Mouse (Mus musculus): Measurements from ENCODE around the gene Col25a1.

Gene Col25a1

DNA sequence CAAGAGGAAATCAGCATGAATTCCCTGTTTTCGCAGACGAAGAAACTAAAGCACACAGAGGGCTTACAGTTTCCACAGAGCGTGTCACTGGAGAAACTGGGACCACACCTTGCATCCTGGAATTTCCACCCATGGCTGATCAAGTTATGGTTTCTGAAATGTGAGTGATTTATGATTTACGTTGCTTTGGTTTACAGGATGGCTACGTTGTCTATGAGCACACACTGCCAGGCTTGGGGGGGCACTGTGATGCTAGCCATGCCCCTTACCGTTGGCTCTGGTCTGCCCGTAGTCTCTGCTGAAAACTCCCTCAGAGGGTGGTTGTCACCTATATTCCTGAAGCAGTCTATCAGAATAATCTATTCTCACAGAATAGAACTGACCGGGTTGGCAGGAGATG is at the start of gene Col25a1:
Gene Col25a1 (plus strand): TSS at position 301 of the 400 bp plus-strand sequence.
- DNase-seq (ENCODE audit: low spot score) = no peak

DNA sequence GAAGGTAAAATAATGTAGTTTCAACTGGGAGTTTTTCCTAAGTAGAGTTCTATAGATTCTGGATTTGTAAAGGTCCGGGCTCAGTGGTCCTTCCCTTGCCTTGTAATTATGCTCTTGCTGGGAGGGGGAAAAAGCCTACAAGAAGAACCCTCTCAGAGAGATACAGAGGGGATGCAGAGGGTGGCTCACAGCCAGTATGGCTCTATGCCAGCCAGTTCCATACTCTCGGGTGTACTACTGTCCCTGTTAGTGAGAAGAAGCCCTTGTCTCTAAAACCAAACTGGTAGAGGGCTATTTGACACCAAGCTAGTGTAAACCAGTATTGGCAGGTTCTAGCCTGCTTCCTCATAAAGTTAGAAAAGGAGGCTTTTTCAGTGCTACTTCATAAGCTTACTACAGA is 48.0 kb upstream of the Col25a1 start:
- DNase-seq (ENCODE audit: low spot score) = no peak

DNA sequence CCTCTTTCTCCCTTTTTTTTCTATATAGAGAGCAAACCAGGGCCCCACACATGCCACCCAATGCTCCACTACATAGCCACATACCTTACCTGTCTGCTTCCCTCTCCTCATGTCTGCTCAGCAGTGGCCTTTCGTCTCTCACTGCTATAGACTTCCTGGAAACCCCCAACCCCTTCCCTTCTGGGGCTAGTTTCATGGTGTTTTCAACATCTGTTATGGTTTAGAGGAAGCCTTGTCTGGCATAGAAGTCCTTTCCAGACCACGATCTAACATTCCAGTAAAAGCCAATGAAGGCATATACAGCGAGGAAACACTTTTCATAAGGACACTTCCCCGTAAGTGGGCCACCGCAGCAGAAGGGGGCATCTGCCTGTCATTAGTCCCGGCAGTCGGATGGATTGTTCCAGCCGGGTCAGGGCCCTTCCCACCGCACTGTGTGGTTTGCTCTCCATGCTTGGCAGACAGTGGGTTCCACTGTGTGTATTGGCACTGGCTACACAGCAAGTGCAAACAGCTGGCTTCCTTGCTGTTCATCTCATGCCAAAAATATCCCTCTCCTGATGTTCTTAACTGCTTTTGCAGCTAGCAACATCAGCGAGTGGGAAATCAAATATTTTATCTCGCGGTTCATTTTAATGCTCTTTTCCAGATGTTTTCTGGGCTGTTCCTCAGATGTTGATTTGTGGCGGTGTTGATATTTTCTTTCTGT is 44.8 kb upstream of the Col25a1 start:
- DNase-seq (ENCODE audit: low spot score) = no peak

DNA sequence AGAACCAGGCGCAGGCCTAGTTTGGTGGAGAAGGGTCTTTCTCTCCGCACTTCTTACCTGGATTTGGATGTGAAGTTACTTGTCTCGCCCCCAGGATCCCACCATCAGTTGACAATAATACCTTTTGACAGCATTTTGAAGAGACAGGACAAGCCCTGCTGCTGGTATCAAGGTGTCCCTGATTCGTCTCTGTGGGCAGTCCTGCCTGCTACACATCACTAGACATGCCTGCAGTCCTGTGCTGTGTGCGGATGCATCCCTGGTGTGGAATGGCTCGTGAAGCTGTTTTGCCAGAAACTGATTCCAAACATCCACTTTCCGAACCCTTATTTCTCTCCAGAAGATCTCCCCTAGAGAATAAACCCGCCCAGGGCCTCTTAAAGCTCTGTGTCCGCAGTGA is 43.8 kb upstream of the Col25a1 start:
- DNase-seq (ENCODE audit: low spot score) = no peak

DNA sequence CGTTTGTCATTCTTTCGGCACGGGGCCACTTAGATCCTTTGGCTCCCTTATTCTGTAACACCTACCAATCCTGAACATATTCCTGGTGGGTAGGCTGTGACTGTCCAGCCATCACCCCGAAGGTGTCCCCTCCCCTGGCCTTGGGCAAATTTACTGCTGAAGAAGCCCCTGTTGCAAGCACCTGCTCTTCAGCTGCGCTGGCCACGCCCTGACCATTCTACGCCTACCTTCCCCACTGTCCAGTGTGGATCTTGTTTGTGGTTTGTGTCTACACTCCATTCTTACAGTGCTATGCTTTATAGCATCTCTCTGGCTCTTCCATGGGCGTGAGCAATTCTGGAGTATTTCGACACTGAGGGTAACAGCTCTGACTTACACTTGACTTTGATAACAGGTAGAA is 42.6 kb upstream of the Col25a1 start:
- DNase-seq (ENCODE audit: low spot score) = no peak

DNA sequence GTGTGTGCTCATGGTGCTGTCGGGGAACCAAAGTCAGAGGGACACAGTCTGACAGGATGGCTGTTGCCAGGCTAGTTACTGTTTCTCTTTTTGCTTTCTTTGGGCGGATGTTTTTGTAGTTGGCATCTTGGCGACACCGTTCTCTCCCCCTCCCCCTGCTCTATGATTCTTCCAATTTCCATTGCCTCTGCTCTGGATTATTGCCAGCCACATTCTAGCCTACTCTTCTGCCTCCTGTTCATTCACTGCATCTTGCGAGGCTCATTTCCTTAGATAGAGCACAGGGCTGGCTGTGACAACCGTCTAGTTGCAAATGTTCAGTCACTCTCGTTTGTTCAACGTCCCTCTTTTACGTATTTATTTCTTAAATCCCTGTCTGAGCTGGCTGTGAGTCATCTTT is 40.8 kb upstream of the Col25a1 start:
- no peak for DNase-seq (ENCODE audit: low spot score)

DNA sequence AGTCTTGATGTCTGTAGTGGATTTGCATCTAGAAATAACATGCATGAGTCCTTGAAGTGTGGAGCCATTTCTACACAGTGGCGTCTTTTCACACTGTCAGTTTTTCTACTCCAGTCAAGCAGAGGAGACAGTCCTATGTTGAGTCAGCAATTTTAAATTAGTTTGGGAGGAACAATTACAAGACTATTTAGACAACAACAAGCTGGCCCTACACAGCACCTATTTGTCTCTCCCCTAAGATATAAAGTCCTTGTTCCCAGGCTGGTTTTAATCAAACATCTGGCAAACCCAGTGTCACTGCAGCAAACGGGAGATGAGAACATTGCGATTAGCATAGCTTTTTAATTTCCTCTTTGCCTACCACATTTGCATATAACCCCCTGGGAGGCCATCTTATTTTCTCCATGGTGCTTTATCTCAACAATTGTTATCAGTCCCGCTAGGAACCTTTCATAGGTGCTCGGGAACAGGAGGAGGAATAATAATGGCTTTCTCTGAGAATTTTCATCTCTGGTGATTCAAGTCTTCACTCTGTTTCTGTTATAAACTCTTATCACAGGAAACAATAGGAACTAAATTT is 37.1 kb upstream of the Col25a1 start:
- DNase-seq (ENCODE audit: low spot score) = no peak

DNA sequence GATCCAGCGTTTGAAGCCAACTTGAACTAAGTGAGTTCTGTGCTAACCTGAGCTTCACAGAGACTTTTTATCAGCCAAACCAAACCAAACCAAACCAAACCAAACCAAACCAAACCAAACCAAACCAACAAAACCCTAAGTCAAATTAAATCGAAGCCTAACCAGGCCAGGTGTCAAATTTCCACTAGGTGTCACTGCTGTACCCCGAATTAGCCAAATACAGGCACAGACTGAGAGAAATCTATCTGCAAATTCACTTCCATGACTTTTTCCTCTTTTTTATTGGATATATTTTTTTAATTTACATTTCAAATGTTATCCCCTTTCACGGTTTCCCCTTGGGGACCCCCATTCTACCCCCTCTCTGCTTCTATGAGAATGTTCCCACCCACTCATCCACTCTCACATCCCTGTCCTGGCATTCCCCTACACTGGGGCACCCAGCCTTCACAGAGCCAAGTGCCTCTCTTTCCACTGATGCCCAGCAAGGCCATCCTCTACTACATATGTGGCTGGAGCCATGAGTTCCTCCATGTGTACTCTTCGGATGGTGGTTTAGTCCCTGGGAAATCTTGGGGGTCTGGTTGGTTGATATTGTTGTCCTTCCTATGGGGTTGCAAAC is 36.0 kb upstream of the Col25a1 start:
- DNase-seq (ENCODE audit: low spot score) = no peak

DNA sequence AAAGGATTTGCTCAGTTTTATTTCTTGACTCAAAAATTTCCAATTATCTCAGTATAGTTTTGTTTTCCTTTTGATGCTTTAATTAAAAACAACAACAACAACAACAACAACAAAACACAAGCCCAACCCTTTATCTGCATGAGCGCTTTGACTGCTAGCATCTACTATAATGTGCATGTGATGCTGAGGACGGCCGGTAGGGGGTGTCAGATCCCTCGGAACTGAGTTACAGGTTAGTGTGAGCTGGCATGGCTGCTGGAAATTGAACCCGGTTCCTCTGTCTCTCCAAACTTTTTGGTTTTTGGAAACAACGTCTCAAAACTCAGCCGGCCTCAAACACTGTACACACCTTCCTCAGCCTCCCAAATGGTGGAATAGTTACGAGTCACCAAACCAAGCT is 27.8 kb upstream of the Col25a1 start:
- DNase-seq (ENCODE audit: low spot score) = no peak

DNA sequence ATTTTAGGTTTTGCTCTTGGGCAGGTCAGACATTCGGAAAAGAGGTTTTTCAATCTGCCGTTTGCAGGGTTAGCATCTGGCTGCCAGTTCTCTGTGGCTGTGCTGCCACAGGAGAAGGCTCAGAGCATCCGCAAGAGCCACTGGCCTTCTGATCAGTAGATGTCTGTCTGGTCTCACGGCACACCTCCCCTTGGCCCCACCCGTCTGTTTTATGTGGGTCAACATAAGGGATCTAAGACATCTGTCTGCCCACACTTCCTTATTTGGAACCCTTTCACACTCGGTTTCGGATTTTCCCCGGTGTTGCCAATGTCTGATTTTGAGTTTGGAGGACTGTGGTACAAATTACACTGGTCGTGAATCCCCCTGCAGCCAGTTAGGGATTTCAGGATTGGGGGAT is 26.8 kb upstream of the Col25a1 start:
- DNase-seq (ENCODE audit: low spot score) = no peak

DNA sequence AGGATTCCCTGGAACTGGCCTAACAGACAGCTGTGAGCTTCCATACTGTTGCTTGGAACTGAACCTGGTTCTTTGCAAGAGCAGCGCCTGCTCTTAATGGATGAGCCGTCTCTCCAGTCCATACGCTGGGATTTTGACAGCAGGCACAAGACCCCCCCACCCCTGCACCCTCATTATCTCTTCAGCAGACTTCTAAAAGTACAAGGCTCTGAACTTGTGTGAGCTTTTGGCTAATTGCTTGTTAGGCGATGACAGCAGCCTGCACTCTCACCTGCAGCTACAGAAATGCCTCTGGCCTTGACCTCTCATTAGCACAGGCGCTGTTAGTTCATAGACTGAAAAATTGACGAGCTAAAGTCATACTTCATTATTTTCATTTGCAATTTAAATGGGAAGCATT is 14.4 kb upstream of the Col25a1 start:
- no peak for DNase-seq (ENCODE audit: low spot score)

DNA sequence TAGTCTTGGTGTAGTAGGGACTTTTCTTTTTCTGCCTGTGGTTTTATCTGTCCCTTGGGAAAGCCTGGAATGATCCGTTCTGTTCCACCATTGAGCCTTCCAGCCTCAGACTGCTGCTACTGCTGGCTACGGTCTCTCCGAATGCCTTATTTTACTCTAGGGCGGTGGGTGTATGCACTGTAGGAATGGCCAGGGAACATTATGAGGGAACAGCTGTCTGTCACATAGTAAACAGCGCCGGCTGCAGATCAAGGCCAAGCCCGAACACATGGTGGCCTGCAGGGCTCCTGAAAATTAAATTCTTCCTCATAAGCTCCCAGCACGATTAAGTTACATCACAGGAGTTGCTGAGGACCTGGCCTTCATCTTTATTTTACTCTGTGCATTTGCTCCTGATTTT is 3.5 kb upstream of the Col25a1 start:
- DNase-seq (ENCODE audit: low spot score) = no peak

DNA sequence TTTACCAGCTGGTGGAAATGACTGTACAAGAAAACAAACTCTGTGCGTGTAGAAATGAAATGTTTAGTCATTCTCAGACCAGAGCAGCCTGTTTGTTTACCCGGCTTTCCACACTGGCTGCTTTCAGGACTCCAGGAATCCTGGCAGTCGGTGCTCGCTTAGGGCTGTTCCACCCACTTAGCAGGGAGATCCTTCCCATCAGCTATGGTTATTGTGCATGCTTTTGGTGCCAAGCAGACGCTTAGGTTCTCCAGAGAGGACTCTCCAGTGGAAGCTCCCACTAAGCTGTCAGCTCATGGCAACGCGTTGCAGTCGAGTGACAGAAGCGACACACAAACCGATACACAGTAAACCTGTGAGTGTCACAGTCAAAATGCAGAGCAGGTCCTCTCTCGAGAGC is 2.7 kb upstream of the Col25a1 start:
- no peak for DNase-seq (ENCODE audit: low spot score)

DNA sequence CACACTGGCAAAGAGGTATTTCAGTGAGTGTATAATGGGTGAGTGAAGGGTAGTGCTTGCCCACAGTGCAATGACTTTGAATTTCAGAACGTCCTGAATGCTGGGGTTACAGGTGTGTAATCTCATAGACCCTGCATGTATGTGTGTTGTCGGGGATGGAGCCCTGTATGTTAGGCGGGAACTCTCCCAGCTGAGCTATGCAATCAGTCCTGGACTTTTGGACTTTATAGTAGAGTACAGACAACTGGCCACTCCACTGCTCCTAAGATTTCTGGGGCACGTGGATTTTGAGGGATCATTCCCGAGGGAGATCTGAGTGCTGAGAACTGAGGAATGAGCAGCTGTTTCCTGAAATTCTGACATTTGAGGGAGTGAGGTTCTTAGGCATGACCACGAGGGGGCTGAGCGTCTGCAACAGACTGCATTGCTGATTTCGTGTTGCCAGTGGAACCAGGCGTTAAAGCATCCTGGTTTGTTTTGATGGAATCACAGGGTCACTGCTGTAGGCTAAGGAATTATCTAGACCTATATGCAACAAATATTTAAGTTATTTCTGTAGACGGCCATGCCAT is 1.6 kb upstream of the Col25a1 start:
- DNase-seq (ENCODE audit: low spot score) = no peak

DNA sequence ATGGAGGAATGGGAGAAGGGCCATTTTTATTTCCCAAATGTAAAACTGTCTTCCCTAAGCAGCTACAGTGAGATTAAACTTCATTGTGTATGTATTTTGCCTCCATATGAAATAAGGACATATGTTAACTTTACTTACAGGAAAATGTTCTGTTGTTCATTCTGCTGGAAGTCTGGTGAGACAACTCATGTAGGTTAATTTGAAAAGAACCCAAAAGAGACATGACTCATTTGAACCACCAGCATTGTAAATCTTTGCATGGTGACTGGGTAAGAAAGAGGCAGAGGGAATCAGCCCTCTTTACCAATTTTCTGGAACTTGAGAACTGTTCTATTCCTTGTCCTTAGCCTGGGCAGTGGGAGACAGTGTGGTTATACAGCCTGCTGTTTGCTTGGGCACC is 5.9 kb downstream of the Col25a1 start:
- DNase-seq (ENCODE audit: low spot score) = no peak

DNA sequence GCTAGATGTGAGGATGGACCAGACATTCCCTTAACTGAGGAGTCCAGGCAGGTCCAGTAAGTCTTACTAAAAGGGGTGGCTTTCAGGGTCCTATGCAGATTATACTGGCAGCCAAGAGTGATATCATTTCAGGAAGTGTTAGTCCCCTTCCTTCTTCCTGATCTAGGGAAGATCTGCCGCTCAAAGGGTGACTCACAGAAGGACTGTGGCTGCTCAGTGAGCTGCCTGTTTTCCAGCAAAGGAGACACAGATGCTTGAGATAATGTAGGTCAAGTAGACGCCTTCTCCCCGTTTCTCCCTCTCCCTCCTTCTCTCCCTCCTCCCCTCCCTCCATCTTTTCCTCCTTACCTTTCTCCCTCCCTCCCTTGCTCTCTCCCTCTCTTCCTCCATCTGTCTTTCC is 6.3 kb downstream of the Col25a1 start:
- DNase-seq (ENCODE audit: low spot score) = no peak

DNA sequence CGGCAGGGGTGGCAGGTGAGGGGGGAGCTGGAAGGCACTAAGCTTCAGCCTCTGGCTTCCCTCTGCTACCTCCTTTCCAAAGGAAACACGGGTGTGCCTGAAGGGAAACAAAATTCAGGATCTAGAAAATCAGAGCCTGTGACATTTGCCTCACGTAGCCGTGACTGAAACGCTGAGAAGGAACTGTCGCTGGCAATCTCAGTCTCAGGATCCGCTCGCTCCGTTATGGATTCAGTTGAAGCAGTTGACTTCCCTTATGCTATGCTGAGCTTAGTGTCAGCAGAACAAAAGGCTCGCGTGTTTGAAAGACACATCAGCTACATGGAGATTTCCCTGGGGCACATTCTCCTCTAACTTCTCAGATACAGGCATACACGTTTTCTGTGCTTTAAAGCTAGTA is 14.6 kb downstream of the Col25a1 start:
- DNase-seq (ENCODE audit: low spot score) = no peak

DNA sequence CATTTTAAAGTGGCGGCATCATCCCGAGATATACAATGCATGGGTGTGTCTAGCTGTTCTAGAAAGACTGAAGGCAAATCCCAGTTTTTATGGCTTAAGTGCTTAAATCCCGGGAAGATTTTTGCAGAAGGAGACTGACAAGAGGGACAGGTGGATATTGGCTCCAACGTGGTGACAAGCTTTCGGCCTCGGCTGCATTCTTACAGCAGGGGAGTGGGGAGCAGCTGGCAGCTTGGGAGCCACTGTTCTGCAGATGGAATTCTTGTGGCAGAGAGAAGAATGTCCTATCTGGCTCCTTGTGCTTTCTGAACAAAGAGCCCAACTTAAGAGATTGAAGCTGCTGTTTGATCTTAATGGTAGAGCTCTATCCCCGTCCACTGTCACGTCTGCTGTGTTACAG is 16.5 kb downstream of the Col25a1 start:
- DNase-seq (ENCODE audit: low spot score) = no peak

DNA sequence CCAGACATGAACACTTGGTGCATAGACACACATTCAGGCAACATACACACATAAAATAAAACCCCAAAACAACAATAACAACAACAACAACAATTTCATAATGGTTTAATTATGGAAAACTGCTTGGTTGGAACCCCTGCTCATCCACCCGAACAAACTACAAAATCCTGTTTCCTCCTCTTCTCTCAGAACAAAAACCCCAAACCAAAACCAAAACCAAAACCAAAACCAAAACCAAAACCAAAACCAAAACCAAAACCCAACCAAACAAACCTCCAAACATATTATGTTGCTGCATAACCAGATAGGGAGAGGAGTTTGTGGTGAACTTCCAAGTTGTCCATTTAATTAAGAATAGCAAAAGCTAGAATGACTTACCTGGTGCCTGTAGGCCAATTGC is 17.9 kb downstream of the Col25a1 start:
- DNase-seq (ENCODE audit: low spot score) = no peak

DNA sequence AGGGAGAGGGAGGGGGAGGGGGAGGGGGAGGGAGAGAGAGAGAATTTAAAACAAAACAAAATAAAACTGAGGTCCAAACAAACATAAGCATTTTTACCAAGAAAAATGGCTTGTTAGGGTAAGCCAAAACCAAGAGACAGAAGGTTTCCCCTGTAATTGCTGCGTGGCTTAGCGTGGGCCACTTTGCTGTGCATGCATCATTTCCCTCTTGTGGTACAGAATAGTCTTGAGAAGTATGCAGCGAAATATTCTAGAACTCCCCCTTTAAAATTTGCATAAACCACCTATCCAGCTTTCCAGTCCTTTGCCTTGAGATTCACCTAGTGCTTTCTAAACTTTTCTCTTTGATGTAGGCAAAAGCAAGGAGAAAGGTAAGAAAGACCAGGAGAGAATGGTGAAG is 21.8 kb downstream of the Col25a1 start:
- no peak for DNase-seq (ENCODE audit: low spot score)

DNA sequence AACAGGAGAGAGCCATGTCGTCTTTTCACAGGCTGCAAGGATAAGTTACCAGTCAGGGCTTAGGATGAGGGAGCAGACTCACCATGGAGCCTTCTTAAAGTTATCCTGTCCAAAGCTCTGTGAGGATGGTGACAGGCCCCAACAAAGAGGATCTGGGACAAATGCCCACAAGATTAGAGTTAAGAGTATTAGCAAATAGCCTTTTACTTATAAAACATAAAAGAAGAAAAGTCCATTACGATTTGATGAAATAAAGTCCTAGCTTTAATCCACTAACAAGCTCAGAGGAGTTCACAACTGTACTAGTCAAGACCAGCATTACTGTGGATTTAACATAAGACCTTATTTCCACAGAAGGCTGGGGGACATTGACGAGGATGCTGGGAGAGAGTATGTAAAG is 26.2 kb downstream of the Col25a1 start:
- DNase-seq (ENCODE audit: low spot score) = no peak

DNA sequence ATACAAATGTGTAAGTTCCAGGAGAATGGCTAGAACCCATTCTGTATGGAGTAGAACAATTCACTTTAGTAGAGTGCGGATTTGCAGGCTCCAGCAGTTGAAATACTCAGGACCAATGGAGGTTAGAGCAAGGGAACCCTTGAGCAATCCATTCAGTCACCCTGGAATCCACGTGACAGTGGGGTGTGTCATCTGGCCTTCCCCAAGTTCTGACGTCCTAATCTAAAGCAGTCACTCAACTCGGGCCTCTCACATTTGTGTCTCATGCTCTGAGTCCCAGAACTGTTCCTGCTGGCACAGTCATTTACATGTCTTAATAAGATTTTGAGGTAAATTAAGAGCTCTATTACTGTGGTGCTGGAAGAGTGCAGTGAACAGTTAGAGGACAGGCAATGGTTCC is 28.6 kb downstream of the Col25a1 start:
- DNase-seq (ENCODE audit: low spot score) = no peak

DNA sequence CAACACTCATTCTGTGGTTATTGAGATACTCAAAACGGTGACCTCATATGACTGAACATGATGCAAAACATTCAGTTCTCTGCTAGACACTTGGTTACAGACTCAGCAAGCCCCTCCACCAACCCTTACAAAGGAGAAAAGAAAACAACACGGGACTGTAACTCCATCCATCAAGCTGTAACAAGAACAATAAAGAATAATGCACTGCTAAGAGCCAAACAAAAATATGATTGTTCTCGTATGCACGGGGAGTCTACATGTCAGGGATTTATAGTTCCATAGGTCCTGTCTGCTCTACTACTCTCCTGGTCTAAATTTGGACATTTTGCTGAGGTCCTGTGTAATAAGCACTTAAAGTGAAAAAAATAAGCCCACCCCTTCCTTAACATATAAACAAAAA is 29.6 kb downstream of the Col25a1 start:
- DNase-seq (ENCODE audit: low spot score) = no peak
